Mouse (Mus musculus) v-Abl transformed pro-B cells (cell line): Measurements from ENCODE around the gene Galnt3.

Experiments
- in situ Hi-C, 2 experiments: fragments of 400-800 bp; cut with MboI; formaldehyde crosslinking; loops; one replicate each; pipeline ENCODE4 v1.15.1; 2025; ENCODE audit not compliant: unreplicated experiment in 2 of 2

Gene Galnt3

GRCm38 (mm10) chr2:66117686-66118085 is 7.1 kb downstream of the Galnt3 start:
- in situ Hi-C loops = no loop called here

DNA sequence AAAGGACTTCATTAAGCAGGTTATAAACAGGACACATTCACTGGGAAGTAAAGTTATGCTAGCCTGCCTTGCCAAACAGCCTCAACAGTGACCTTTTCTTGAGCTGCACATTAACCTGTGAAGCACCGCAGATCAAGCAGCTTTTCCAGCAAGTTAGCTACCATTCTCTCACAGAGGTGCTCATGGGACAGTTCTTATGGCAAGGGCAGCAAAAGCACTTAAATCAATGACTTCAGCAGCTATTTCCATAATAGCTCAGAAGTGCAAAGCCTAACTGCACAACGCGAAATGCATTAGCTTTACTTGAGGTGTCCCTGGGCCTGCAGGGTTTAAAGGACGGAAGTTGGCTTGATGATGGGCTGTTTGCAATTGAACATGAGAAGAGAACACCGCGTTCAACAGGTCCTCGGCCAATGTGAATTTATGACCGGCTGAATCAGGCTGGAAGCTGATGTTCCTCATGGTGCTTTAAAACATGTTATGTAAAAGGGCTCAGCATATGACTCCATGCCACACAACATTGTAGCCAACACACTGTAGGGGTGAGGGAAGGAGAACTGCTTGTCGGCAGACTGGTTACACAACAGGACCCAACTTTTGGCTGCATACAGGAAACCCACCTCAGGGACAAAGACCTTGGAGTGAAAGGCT is 16.8 kb downstream of the Galnt3 start:
- in situ Hi-C loops = no loop called here

- in situ Hi-C loops = no loop called here
Observed at GRCm38 (mm10) chr2:66103740-66104436, 20.9 kb downstream of the Galnt3 start.

DNA sequence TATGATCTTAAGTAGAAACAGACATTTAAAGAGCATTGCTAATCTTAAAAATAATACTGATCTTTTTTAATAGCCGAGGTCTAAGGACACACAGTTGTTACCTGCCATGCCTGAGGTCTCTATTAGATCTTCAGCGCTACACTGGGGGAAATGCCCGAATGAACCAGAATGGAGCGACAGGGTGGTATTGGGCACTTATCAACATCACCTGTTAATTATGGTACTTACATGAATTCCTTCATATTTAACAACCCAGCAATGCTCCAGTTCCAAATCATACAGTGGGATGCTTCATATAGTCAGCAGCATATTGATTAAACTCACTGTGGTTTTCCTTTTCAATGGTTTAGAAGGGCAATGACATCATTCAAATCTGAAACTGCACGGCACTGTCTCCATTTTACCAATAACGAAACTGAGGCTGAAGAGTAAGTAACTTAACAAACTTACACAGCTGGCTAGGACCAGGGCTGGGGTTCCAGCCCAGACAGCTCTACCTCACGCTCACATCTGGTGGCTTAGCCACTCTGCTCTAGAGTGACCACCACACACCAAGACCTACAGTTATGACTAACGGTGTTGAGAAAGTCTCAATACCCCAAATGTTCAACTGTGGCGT is 23.0 kb downstream of the Galnt3 start:
- in situ Hi-C loops = no loop called here

DNA sequence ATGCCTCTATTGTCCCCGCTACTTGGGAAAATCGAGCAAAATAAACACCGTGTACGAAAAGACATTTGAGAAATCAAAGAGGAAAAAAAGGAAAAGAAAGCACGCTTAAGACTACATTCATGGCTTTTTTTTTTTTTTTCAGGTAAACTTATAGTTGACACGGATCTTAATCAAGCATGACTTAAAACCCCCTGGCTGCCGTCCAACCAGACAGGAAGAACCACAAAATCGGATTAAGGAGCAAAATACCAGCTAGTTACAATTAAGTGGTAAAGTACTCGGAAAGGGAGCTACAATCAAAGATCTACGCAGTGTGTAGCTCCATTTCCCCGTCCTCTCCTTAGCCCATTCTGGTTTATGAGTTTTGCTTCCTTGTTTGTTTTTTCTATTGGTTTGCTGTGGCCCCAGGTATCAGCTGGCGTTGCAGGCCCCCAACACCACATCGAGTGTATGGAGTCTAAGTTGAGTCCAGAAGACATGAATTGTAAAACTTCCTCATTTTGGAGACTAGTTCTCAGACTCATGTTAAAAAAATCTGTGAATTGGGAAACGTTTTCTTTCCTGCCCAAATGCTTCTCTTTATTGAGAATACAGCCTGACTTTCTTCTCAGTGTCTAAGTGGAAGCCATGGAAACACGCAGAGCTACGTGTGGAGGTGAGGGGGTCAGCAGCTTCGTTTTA is 24.0 kb downstream of the Galnt3 start:
- in situ Hi-C loops = no loop called here

GRCm38 (mm10) chr2:66100239-66100638 is 24.6 kb downstream of the Galnt3 start:
- in situ Hi-C loops = no loop called here

- in situ Hi-C loops = no loop called here
Observed at GRCm38 (mm10) chr2:66094622-66095181, 30.1 kb downstream of the Galnt3 start.

DNA sequence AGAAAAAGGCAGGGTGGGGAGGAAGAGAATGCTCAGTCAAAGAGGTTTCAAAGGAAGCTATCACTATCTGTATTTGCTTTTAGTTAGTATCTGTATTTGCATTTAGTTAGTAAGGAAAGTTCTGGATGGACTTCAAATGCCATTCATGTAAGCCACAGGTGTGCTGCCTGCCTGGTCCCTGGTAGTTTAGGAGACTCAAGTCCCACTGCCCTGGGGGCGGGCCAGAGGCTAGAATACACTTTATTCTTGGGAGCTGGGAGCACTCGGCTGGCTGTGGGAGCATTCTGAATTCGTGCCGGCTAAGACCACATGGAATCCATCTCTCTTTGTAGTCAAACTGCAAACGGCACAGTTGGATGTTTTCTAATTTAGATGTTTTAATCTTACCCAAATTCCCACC is 33.5 kb downstream of the Galnt3 start:
- in situ Hi-C loops = no loop called here

GRCm38 (mm10) chr2:66081876-66082275 is 42.9 kb downstream of the Galnt3 start:
- in situ Hi-C loops = no loop called here

DNA sequence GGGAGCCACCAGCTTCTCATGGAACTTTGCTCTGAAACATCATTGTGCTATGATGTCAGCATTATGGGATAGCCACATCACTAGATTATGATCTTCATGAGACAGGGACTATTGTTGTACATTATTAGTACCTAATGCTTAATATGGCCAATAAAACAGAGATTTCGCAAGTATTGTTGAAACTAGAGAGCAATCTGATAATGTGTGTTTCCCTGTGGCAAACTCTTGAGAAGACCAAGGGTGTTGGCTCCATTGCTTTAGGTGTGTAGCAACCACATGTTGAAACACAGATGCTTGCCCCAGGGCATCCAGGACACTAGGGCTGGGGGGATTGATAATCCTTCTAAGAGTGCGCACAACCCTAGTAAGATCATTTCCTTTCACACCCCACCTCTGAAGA is 44.1 kb downstream of the Galnt3 start:
- in situ Hi-C loops = no loop called here

DNA sequence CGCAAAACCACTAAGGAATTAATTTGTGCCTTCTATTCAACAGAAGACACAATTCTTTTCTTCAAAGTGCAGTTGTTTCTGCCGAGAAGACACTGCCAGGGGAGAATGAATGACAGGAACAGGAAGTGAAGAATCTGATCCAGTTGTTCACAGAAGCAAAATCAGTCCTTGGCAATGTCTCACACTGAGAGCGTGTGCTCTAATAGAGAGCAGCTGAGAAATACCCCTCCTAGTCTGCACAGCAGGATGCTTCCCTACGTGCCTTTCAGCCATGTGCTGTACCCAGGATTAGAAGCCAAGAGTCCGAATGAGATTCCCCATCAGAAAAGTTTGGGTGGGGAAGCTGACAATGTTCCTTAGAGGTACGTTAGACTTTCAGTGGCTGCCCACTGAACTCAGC is 55.3 kb downstream of the Galnt3 start:
- in situ Hi-C loops = no loop called here

- in situ Hi-C loops = no loop called here
Observed at GRCm38 (mm10) chr2:66063291-66063690, 61.5 kb downstream of the Galnt3 start.

DNA sequence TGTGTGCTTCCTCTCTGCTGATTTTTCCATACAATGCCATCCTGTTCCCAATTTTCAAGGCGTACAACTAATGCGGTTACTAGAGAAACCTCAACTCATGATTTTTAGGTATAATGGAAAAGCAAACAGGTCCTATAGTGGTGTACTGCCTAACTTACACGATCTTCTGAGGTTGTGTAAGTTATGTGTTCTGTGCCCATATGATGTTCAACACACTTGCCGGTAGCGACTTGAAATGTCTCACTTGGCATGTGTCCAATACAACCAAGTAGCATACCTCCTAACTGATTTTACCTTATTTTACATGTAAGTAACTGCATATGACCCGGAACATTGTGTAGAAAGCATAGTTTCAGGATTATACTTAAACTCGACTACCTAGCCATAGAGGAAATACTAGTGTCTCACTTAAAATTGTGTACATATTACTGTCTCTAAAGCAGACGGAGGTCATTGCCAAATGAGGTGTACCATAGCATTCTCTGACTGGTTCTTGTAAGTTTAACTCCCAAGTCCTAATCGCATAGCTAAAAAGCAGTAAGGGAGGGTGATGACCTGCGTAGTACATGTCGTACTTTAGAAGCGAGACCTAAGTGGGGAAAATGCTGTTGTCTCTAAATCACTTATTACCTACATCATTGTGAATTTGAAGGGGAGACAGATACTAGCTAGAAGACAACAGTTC is 80.2 kb downstream of the Galnt3 start:
- in situ Hi-C loops = no loop called here

DNA sequence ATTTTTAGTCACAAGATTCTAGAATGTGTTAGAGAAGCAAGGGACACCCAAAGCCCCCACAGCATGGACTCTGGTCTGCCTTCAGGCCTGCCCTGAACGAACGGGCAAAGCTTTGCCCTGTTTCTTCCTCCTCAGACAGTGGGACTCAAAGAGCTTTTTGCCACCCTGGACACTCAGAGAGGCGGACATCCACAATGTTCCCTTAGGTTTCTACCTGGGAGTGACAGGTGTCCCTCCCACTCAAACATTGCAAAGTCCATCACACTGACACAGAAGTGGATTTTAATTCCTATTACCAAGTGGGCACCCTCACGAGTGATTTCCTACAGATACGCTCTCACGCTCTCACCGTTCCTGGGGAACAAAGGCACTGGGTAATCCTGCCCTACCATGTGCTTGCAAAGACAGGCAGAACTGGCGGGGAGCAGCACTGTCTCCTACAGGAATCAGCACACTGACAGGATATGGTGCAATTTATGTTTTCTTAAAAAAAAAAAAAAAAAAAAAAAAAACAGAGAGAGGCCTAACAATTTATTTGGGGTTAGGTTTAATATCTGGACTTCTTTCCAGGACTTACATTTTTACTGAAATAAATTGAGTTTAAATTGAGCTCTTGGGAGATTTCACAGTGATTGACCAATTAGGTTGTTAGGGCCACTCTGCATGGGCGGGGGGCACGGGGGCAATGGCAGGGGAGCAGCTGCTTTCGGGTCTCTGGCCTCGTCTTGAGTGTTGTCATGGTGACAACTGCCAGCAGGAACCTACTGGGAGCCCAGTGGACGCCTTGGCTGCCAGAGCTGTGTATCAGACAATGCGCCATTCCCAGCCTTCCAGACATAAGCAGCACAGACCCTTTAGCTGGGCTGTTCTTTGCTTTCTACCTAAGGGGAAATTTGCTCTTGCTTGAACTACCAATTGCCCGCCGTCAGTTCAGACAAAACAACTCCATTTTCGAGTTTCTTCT is 81.1 kb downstream of the Galnt3 start:
- in situ Hi-C loops = no loop called here

- in situ Hi-C loops = no loop called here
Observed at GRCm38 (mm10) chr2:66041917-66042419, 82.8 kb downstream of the Galnt3 start.

GRCm38 (mm10) chr2:66041203-66041916 is 83.4 kb downstream of the Galnt3 start:
- in situ Hi-C loops = no loop called here

- in situ Hi-C loops = no loop called here
Observed at GRCm38 (mm10) chr2:66040611-66041010, 84.2 kb downstream of the Galnt3 start.

DNA sequence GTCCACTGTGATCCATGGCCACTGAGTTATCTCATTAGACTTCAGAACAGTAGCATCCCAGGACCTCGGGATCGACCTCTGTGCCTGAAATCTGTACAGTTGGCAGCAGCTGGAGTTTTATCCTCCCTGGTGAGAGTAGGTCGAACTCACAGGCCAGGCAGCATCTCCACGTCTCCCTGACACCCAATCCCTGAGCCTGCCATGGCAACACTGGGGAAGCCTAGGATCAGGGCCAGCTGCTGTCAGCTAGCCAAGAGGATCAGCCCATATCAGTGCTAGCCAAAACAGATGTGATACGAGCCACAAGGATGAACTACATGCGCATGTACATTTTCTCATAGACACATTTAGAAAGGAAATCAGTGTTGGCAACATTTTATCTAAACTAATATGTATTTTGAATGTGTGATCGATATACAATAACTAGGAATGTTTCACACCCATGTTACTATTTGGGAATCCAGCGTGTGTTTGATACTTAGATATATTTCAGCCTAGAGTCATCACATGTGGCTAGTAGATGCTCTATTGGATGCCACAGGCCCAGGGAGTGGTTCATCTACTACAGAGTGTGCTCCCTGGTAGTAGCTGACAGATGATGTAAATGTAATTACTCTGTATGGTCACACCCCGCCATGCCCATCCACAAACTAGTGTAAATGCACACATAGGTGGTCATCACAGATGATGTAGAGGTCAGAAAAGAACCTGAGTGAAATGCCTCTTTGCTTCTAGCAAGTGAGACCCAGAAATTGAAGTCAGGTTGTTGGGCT is 89.7 kb downstream of the Galnt3 start:
- in situ Hi-C loops = no loop called here
